Mouse (Mus musculus): ENCODE measurements around the gene Gm38392.

The Gm38392 gene

GRCm38 (mm10) chr3:88215553-88216004 lies 71.4 kb downstream of the Gm38392 start:
- DNase-seq (ENCODE audit: low read depth, low spot score) = no peak

GRCm38 (mm10) chr3:88214971-88215552 lies 71.9 kb downstream of the Gm38392 start:
- DNase-seq (ENCODE audit: low read depth, low spot score) = no peak

DNA sequence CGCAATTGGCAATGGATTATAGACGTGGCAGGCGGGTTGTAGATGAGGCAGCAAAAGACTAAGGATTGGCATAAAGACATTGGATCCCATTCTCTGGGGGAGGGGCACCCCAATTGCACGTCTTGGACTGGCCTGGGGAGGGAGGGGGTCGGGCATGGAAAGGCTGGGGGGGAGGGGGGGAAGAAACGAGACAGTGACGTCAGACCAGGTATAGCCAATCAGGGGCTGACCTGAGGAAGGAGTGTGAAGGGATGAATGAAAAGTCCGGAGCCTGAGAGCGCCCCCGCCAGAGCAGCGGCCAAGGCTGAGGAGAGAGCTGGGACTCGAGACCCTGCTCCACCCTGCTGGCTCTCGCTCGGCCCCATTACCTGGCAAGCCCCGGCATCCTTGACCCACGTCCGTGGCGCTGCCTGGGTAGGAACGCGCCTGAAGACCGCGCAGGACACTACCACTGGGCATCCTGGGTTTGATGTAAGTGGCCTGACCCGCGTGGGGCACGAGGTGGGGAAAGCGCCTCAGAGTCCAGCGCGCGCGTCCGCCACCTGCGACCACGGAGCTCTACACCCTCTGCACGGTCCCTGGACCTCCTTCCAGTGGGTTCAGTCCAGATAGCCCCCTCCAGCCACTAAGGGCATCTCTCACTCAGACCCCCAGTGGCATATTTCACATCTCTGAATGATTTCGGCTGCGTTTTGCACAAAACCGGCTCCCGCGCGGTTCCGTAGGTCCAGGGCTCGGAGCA lies 72.6 kb downstream of the Gm38392 start:
- no peak for DNase-seq (ENCODE audit: low read depth, low spot score)

GRCm38 (mm10) chr3:88213019-88213418 lies 74.0 kb downstream of the Gm38392 start:
- DNase-seq (ENCODE audit: low read depth, low spot score) = no peak

GRCm38 (mm10) chr3:88212356-88212755 lies 74.7 kb downstream of the Gm38392 start:
- DNase-seq (ENCODE audit: low read depth, low spot score) = no peak

- DNase-seq (ENCODE audit: low read depth, low spot score) = no peak
Measured at GRCm38 (mm10) chr3:88210918-88211317, 76.1 kb downstream of the Gm38392 start.

DNA sequence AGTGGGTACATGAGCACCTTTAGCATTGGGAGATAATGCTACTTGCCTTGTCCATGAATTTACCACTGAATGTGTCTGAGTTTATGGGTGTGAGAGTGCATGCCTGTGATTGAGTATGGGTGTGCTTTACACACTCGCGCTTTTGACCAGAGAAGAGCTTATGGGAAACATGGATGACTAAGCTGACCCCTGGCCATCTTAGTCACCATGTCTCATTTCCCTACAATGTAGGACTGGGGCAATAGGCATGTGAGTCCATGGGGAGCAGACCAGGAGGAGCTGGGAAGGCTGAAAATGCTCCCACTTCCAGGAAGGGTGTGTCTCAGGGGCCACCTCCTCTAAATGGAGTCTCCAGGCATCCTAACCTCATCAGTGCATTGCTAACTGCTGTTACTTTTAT lies 76.9 kb downstream of the Gm38392 start:
- DNase-seq (ENCODE audit: low read depth, low spot score) = no peak

- DNase-seq (ENCODE audit: low read depth, low spot score) = no peak
Measured at GRCm38 (mm10) chr3:88209306-88209705, 77.7 kb downstream of the Gm38392 start.

- no peak for DNase-seq (ENCODE audit: low read depth, low spot score)
Measured at GRCm38 (mm10) chr3:88208226-88208720, 78.7 kb downstream of the Gm38392 start.

GRCm38 (mm10) chr3:88207451-88208100 lies 79.4 kb downstream of the Gm38392 start:
- DNase-seq (ENCODE audit: low read depth, low spot score) = no peak

GRCm38 (mm10) chr3:88206901-88207371 lies 80.1 kb downstream of the Gm38392 start:
- DNase-seq (ENCODE audit: low read depth, low spot score) = no peak

DNA sequence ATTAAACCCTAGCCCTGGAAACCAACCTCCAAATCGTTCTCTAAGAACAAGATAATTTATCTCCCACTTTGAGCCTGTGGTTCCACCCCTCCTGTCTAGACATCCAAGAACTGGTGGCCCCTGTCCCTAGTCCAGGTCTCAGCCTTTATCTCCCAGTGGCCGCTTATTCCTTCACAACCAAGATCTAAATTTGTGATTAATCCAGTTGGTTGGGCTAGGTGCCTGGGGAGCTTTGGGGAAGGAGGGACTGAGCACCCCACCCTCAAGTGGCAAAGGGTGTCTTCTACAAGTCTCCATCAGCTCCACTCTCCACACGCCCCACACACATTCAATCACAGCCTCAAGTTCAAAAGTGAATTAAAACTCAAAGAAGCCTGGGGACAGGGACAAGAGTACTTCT lies 80.5 kb downstream of the Gm38392 start:
- no peak for DNase-seq (ENCODE audit: low read depth, low spot score)

GRCm38 (mm10) chr3:88205563-88206491 lies 81.2 kb downstream of the Gm38392 start:
- no peak for DNase-seq (ENCODE audit: low read depth, low spot score)

DNA sequence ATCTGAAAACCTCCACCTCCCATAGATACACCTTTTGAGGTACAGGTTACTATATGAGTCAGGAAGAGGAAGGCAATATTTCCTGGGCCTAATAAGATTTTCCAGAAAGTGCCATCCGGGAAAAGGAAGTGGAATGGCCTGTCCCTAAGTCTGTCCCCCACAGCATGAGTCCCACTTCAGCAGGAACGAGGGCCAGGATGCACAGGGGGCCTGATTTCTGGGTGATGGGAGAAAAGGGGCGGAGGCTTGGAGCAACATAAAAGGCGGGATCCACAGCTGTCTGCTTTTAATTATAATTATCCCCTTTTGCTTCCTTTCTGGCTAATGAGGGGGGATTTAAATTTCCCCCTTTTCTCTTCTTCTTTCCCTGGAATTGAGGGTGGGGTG lies 81.8 kb downstream of the Gm38392 start:
- no peak for DNase-seq (ENCODE audit: low read depth, low spot score)

DNA sequence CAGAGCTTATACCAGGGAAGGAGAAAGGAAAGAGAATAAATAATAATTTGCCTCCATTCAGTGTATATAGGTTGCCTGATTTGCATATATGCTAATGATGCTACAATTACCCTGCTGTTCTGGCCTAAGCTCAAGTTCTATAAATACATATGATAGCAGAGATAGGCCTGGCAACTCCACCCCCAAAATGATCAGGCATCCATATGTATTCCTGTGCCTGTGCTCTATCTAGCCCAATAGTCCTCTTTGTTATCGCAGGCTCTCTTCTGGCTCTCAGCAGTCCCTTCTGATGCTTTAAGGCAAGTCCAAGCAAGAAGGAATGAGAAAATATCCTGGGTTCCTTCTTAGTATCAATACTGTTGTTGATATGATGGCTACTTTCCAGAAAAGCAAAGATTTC lies 82.3 kb downstream of the Gm38392 start:
- no peak for DNase-seq (ENCODE audit: low read depth, low spot score)

- DNase-seq (ENCODE audit: low read depth, low spot score) = no peak
Measured at GRCm38 (mm10) chr3:88203999-88204700, 82.9 kb downstream of the Gm38392 start.

- no peak for DNase-seq (ENCODE audit: low read depth, low spot score)
Measured at GRCm38 (mm10) chr3:88203456-88203855, 83.6 kb downstream of the Gm38392 start.

GRCm38 (mm10) chr3:88202986-88203385 lies 84.0 kb downstream of the Gm38392 start:
- no peak for DNase-seq (ENCODE audit: low read depth, low spot score)

DNA sequence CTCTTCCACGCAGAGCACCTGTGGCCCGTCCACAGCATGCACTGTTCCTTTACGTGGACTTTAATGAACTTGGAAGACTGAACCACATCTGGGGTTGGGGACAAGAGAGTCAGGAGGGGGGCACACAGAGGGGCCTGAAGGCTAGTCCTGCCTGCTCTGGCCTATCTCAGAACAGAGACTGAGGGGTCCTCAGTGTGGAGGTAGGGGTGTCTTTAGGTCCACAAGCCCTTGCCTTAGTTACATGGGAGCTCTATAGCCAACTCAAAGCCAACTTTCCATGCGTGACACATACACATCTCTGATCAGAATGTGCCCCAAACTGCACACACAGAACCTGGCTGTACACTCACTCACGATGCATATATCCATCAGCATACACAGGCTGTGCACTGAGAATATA lies 85.4 kb downstream of the Gm38392 start:
- no peak for DNase-seq (ENCODE audit: low read depth, low spot score)

GRCm38 (mm10) chr3:88200972-88201330 lies 86.1 kb downstream of the Gm38392 start:
- DNase-seq (ENCODE audit: low read depth, low spot score) = no peak

All from retina, postnatal 7 days (tissue).